Mouse (Mus musculus) embryonic facial prominence, embryonic 10.5 days (tissue): ENCODE measurements around the gene Prx. TPM values are rescaled to one million over a fixed set of nuclear protein-coding genes. Genes with fewer than 3 reads are reported as not detected.
A peak's percentile ranks its signal among the peaks of the same experiment; 100 is the strongest.

ENCODE experiments used
- DNase-seq: peaks from one replicate; pipeline ENCODE4 v3.0.0-alpha.2; 2017; ENCODE audit warnings: low spot score
- H3K27ac ChIP-seq: fragments of 300-500 bp; sonication (generic); replicated peaks from 2 replicates; pipeline ENCODE4 v1.5.1; 2016; ENCODE audit warnings: mild to moderate bottlenecking
- H3K27me3 ChIP-seq: fragments of 300-500 bp; sonication (generic); replicated peaks from 2 replicates; pipeline ENCODE4 v1.6.1; 2016; ENCODE audit warnings: low read depth, mild to moderate bottlenecking; ENCODE audit not compliant: poor library complexity, severe bottlenecking
- H3K36me3 ChIP-seq: fragments of 300-500 bp; sonication (generic); replicated peaks from 2 replicates; pipeline ENCODE4 v1.6.1; 2016; ENCODE audit warnings: mild to moderate bottlenecking, moderate library complexity
- H3K4me1 ChIP-seq: fragments of 300-500 bp; sonication (generic); 2 replicates; pipeline ENCODE4 v1.6.1; 2016
- H3K4me3 ChIP-seq: fragments of 300-500 bp; sonication (generic); 2 replicates; pipeline ENCODE4 v1.5.1; 2016; ENCODE audit warnings: mild to moderate bottlenecking, moderate library complexity
- H3K9me3 ChIP-seq: fragments of 300-500 bp; sonication (generic); 2 replicates; pipeline ENCODE4 v1.6.1; 2016; ENCODE audit warnings: mild to moderate bottlenecking
- WGBS: fragments of 180-500 bp; shearing (Covaris S2); methylation state at CpG from one replicate; pipeline ENCODE4 v1.1.7; 2016; 5-methylcytosine and 5-hydroxymethylcytosine counted together
- polyA plus RNA-seq: library from polyadenylated mRNA; unstranded; fragments of >200 nt; fragmentation: Nextera tagmentation; extraction: Ambion mirVana; gene quantifications from 2 replicates; pipeline ENCODE4 v1.2.1, GENCODE M21; 2016

Gene Prx
- polyA plus RNA-seq, 1 experiment from 2014 or later: 4.2 TPM

DNA sequence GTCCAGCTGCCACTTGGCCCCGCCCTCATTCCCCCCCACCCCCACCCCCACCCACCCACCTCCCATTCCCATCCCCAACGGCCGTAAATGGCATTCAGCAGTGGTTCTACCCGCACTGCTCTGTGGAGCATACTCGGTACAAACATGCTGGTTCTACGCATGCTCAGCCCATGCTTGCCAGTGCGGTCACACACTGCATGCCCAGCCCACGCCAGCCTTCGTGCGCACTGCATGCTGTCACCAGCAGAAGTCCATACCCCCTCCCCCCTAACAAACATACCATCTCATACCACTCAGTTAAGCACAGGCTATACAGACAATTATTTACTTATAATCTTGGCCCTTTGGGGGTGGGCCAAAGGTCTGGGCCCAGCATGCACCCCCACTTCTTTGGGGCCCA is 32.6 kb downstream of the Prx start:
- WGBS: 93% methylated on average over 10 of the region's 10 CpGs
- Histone ChIP-seq H3K27me3 (no peaks in the 10 kb centered on the region), H3K9me3 (no peaks in the 10 kb centered on the region), H3K4me1 (no peaks in the 10 kb centered on the region), H3K27ac (no peak overlapping the region), H3K4me3 (no peak overlapping the region), H3K36me3 (peaks cover 71% of the 10 kb centered on the region)
- no peak for DNase-seq

DNA sequence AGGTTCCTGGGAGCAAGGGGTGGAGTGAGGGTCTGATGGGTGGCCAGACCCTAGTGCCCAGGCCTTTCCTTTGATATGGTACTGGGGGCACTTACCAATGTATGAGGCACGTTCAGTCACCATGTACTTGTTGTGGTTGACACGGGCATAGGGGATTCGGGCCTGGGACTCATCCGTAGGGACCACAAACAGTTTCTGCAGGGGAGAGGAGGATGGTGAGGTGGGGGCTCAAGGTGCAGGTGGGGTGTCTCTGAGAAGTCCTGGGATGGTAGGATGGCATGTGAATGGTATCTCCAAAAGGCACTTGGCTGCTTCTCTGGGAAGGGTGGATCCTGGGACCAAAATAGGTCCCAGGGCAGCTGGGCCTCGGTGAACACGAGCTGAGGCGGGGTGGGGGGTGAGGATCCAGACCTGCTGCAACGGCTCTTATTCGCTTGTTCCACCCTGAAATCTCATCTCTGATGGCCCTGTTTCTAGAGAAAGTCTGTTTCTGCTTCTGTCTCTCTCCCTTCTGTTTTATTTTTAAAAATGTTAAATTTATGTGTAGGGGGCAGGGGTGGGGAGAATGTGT is 33.4 kb downstream of the Prx start:
- no peak overlapping the region for H3K27ac ChIP-seq
- H3K9me3 ChIP-seq: no peaks in the 10 kb centered on the region
- H3K4me3 ChIP-seq: no peak overlapping the region
- 91% methylated on average over 9 of the region's 9 CpGs for WGBS
- H3K4me1 ChIP-seq: no peaks in the 10 kb centered on the region
- peaks cover 78% of the 10 kb centered on the region for H3K36me3 ChIP-seq
- H3K27me3 ChIP-seq: no peaks in the 10 kb centered on the region
- no peak for DNase-seq

DNA sequence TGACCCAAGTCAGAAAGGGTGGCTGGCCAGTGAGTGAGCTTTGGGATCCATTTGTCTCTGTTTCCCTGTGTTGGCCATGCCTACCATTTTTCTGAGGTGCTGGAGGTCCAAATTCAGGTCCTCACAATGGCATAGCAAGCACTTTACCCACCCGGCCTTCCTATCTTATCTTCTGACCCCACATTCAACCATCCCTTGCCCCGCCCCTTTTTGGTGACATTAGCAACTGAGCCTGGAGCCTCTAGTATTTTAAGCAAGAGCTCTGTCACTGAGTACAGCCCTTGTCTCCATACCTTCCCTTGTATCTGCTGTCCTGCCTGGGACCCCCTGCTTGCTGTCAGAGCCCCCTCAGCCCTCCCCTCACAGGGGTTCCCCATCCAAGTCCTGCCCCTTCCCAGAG is 36.3 kb downstream of the Prx start:
- Histone ChIP-seq H3K9me3 (no peaks in the 10 kb centered on the region), H3K27ac (no peak overlapping the region), H3K4me1 (no peaks in the 10 kb centered on the region), H3K27me3 (no peaks in the 10 kb centered on the region), H3K4me3 (no peak overlapping the region), H3K36me3 (peaks cover 80% of the 10 kb centered on the region)
- WGBS: 84% methylated on average over 2 of the region's 2 CpGs
- no peak for DNase-seq

DNA sequence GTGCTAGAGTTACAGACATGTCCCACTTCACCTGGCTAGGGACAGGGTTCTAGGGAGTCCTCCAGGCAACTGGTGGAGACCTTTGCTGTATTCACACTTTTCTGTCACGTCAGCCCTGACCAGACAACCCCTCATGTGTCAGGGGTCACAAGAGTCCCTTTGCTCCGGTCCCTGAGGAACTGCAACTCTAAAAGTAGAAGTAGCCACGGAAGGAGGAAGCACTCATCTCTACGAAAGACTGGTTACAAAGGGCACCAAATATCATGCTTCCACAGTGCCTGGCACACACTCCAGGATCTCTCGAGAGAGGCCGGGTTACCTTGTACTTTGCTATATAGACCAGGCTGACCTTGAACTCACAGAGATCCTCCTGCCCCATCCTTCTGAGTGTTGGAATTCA is 37.5 kb downstream of the Prx start:
- H3K36me3 ChIP-seq: peaks cover 74% of the 10 kb centered on the region
- DNase-seq: no peak
- 88% methylated on average over 6 of the region's 6 CpGs for WGBS

DNA sequence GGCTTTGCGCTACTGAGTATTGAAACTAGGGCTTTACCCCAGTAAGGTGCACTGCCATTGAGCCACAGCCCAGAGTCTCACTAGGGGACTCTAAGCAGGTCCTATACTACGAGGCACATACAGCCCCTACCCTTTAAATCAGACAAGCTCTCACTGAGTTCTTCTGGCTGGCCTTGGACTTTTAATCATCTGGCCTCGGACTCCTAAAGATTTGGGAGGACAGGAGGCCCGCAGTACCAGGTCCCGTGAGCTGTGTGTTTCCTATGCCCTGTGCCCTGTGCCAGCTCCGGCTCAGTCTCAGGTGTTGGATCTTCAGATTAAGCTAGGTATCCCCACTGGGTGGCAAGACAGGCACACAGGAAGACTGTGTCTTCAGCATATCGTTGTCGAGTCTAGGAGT is 38.9 kb downstream of the Prx start:
- Histone ChIP-seq H3K27ac (no peak overlapping the region), H3K27me3 (0 out of 2 replicates have a peak, but pooled peaks cover 4% of the 10 kb centered on the region), H3K4me1 (peaks cover 15% of the 10 kb centered on the region), H3K4me3 (no peak overlapping the region), H3K36me3 (peaks cover 60% of the 10 kb centered on the region), H3K9me3 (no peaks in the 10 kb centered on the region)
- WGBS: 88% methylated on average over 8 of the region's 8 CpGs
- no peak for DNase-seq

More for the DNA sequence above, 37.5 kb downstream of the Prx start:
- 0 out of 2 replicates have a peak, but pooled peaks cover 1% of the 10 kb centered on the region for H3K27me3 ChIP-seq
- H3K27ac ChIP-seq: no peak overlapping the region
- no peak overlapping the region for H3K4me3 ChIP-seq
- no peaks in the 10 kb centered on the region for H3K9me3 ChIP-seq
- peaks cover 1% of the 10 kb centered on the region for H3K4me1 ChIP-seq

DNA sequence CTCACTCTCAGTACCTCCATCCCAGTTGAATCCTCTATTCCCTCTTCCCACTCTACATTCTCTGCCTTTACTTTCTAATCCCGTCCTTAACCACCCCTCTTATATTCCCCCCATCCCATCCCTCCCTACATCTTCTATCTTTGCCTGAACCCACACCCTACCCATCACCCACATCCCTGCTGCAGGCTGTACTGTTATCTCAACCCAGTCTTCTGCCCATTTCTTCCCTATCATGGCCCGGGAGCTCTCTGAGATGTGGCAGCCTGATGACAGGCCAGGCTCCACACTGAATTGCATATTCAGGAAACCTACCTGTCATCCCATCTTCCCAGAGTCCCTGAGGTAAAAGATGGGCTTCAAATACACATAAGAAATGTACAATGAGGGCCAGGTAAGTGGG is 39.7 kb downstream of the Prx start:
- Histone ChIP-seq H3K4me3 (no peak overlapping the region), H3K27me3 (0 out of 2 replicates have a peak, but pooled peaks cover 4% of the 10 kb centered on the region), H3K9me3 (no peaks in the 10 kb centered on the region), H3K27ac (no peak overlapping the region), H3K4me1 (peaks cover 17% of the 10 kb centered on the region), H3K36me3 (peaks cover 53% of the 10 kb centered on the region)
- 89% methylated on average over 2 of the region's 2 CpGs for WGBS
- DNase-seq: no peak

DNA sequence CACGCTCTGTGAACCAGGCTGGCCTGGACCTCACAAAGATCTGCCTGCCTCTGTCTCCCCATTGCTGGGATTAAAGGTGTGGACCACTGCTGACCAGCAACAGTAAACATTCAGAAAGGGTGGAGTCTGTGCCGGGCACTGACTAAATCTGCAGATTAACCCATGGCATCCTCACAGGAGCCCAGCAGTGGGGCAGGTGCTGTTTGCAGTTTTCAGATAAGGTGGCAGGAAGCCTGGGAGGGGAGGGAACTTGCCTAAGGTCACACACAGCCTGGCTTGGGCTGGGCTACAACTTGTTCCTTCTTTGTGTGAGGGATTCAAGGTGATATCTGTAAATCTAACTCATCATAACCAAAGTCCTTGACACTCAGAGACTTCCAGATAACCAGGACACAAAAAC is 41.4 kb downstream of the Prx start:
- 80% methylated on average over 2 of the region's 2 CpGs for WGBS
- peaks cover 40% of the 10 kb centered on the region for H3K36me3 ChIP-seq

DNA sequence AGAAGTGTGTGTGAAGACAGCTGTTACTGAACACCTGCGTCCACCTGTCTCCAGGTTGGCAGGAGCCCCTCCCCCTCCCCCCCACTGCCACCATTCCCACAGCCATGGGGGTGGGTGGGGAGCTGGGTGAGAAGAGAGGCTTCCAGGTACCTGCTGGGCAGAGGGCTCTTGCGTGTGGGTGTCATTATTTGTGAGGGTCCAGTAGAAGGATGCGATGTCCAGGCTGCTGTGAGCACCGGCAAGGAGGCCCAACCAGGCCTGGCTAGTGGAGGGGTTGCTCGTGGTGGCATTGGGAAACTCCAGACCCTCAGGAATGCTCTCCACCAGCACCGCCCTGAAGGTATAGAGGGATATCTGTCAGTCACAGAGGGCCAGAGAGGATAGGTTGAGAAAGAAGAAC is 41.8 kb downstream of the Prx start:
- Histone ChIP-seq H3K4me1 (peaks cover 17% of the 10 kb centered on the region), H3K9me3 (no peaks in the 10 kb centered on the region), H3K36me3 (peaks cover 36% of the 10 kb centered on the region), H3K27ac (no peak overlapping the region), H3K27me3 (0 out of 2 replicates have a peak, but pooled peaks cover 4% of the 10 kb centered on the region), H3K4me3 (no peak overlapping the region)
- 87% methylated on average over 6 of the region's 6 CpGs for WGBS
- DNase-seq: no peak

More for the DNA sequence above, 41.4 kb downstream of the Prx start:
- Histone ChIP-seq H3K4me3 (no peak overlapping the region), H3K27me3 (0 out of 2 replicates have a peak, but pooled peaks cover 4% of the 10 kb centered on the region), H3K4me1 (peaks cover 17% of the 10 kb centered on the region), H3K27ac (no peak overlapping the region), H3K9me3 (no peaks in the 10 kb centered on the region)
- no peak for DNase-seq

DNA sequence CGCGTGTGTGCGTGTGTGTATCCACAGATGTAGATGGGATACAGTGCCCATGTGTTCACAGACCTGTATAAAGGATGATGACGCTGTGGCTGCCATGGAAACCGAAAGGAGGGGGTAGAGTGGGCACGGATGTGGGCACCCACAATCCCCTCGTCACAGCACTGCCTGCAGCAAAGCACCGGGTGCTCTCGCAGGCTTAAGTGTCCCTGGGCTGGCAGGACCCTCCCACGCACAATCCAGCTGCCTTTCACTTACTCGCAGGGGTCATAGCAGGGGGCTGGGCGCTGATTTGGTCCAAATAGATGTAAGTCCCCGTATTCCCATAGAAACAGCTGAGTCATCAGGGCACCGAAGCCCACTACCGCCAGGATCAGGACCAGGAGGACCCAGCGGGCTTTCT is 42.3 kb downstream of the Prx start:
- no peak for DNase-seq
- peak overlapping the region; percentile 32; the same call in 1 of the 2 replicates for H3K4me3 ChIP-seq
- H3K4me1 ChIP-seq: peaks cover 17% of the 10 kb centered on the region
- no peak overlapping the region for H3K27ac ChIP-seq
- no peaks in the 10 kb centered on the region for H3K9me3 ChIP-seq
- WGBS: 84% methylated on average over 16 of the region's 16 CpGs
- 0 out of 2 replicates have a peak, but pooled peaks cover 4% of the 10 kb centered on the region for H3K27me3 ChIP-seq
- peaks cover 31% of the 10 kb centered on the region for H3K36me3 ChIP-seq

DNA sequence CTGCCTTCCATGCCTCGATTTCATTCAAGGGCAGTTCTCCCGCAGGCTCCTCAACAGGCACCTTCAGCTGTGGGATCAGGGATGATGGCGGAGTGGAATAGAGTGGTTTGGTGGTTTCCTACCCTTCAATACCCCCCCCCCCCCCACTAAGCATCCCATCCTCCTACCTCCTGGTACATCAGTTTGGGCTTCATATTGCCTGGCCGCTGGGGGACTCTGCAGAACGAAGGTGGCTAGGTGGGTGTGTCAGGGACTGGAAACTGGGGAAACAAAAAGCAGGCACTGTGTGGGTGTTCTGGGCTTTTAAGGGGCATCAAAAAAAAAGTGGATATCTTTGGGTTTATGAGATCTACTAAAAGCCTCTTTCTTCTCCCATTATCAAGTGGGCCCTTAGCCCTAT is 42.8 kb downstream of the Prx start:
- Histone ChIP-seq H3K4me1 (peaks cover 17% of the 10 kb centered on the region), H3K4me3 (peak overlapping the region; percentile 67), H3K9me3 (no peaks in the 10 kb centered on the region), H3K36me3 (peaks cover 27% of the 10 kb centered on the region), H3K27ac (0 out of 2 replicates have a peak overlapping the region, but pooled peaks have one; percentile 72), H3K27me3 (0 out of 2 replicates have a peak, but pooled peaks cover 4% of the 10 kb centered on the region)
- WGBS: 63% methylated on average over 5 of the region's 5 CpGs
- no peak for DNase-seq

DNA sequence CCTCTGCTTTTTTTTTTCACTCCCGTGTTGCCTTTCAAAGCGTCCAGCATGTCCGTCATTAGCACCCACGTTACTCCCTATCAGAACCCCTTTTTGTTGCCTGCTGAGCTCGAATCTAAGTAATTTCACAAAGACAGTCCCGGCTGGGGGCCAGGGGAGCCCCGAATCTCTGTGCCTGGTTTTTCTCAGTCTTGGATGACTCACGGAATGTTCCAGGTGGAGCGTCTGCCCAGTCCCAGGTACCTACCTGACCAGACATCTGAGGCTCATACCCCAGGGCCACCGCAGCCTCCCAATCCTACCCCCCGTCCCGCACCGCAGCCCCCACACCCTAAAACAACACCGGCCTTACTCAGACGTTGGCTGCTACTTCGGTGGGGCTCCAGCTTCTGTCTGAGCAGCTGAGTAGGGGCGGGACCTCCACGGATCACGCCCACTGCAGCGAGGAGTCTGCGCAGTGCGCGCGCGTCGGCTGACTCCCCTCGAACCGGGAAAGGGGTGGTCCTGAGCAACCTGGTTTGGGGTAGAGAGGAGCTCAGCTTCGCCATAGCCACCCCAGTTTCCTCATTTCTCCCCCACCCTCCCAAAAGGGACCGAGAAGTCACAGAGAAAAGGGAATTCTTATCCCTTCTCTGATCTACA is 43.4 kb downstream of the Prx start:
- 4% methylated on average over 30 of the region's 30 CpGs for WGBS
- no peaks in the 10 kb centered on the region for H3K9me3 ChIP-seq
- H3K4me1 ChIP-seq: peaks cover 17% of the 10 kb centered on the region
- DNase-seq: peak; percentile 90
- 0 out of 2 replicates have a peak, but pooled peaks cover 4% of the 10 kb centered on the region for H3K27me3 ChIP-seq
- peak overlapping the region; percentile 67 for H3K4me3 ChIP-seq
- H3K36me3 ChIP-seq: peaks cover 21% of the 10 kb centered on the region
- peak overlapping the region; percentile 72 for H3K27ac ChIP-seq

DNA sequence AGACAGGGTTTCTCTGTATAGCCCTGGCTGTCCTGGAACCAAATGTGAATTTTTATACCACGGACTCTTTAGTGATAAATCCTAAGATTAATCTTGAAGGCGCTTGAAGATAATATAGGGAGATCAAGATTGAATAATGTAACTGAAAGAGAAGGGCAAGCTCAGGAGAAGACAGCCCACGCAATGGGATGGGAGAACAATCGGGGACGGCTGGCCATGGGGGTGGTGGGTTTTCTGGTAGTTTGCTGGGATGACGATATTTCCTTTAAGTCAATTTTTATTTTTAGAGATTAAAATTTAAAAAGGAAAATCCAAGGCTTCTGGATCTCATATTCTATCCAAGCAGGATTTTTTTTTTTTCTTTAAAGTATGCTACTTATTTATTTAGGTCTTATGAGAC is 43.9 kb downstream of the Prx start:
- Histone ChIP-seq H3K9me3 (no peaks in the 10 kb centered on the region), H3K4me1 (peaks cover 17% of the 10 kb centered on the region), H3K27me3 (0 out of 2 replicates have a peak, but pooled peaks cover 4% of the 10 kb centered on the region), H3K27ac (peak overlapping the region; percentile 72), H3K4me3 (peak overlapping the region; percentile 67), H3K36me3 (peaks cover 15% of the 10 kb centered on the region; the same call in 1 of the 2 replicates)
- no peak for DNase-seq
- 56% methylated on average over 6 of the region's 6 CpGs for WGBS

DNA sequence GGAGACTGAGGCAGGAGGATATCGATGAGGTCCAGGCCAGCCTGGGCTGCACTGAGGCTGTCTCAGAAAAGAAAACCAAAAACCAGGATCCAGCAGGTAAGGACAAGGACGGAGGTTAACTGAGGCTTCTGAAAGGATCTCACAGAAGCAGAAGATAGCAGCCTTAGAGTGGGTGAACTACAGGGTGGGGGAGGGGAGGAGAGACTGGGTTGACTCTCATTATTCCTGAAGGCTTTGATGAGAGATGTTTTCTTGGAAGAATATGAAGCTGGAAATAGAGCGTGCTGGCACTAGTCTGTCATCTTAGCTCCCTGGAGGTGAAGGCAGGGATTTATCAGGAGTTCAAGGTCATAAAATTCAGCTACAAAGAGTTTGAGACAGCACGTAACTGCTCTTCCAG is 44.7 kb downstream of the Prx start:
- DNase-seq: no peak

More for the DNA sequence above, 44.7 kb downstream of the Prx start:
- H3K4me1 ChIP-seq: peaks cover 17% of the 10 kb centered on the region
- peaks cover 13% of the 10 kb centered on the region; the same call in 1 of the 2 replicates for H3K36me3 ChIP-seq
- H3K4me3 ChIP-seq: no peak overlapping the region
- 87% methylated on average over 4 of the region's 4 CpGs for WGBS
- H3K27me3 ChIP-seq: 0 out of 2 replicates have a peak, but pooled peaks cover 4% of the 10 kb centered on the region
- H3K9me3 ChIP-seq: no peaks in the 10 kb centered on the region
- no peak overlapping the region for H3K27ac ChIP-seq
